In the genomic region with DNA sequence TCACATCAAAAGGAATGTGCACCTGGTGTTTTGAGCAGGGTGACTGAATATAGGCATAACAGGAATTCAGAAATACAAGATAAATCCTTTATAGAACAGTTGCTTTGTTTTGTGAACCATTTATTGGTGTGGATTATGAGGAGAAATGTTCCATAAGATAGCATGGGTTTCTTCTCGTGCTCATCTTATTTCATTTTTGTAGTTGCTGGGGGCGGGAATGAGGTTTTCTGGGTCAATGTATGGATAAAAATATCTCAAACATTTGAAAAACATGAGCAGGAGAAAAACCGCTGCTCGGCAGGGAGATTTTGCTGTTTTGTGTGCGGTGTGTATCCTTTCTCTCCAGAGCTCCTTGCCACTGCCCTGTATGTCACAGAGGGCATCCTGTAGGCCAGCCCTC, we compare ENCODE assay signal across 23 mouse cellular contexts.
DNase-seq lines count a peak whose midpoint lies in the region; ATAC-seq and TF ChIP-seq lines count a peak whose summit lies in the region.
"Had no signal": no experiment of that assay in that cellular context is flagged by ENCODE, and none has a peak within 500 bp of the region (broad histone marks: within the 10 kb centered on the region; RNA-seq: fewer than 3 reads in every experiment).

No protein-coding gene starts in this region.

- no peaks in the 10 kb centered on the region for H3K27me3 ChIP-seq in hindbrain, postnatal 0 days (ENCODE audit: insufficient read depth, low read length)
- H3K27me3 ChIP-seq in hindbrain, embryonic 12.5 days = no peaks in the 10 kb centered on the region
- H3K27me3 ChIP-seq in heart, embryonic 12.5 days (replicated peaks) = no peaks in the 10 kb centered on the region
- H3K27me3 ChIP-seq: embryonic facial prominence, embryonic 13.5 days; embryonic facial prominence, embryonic 15.5 days; forebrain, embryonic 12.5 days had no signal

- no peak overlapping the region for H3K9ac ChIP-seq in hindbrain, postnatal 0 days (replicated peaks; ENCODE audit: low read length)
- no peak overlapping the region for H3K9ac ChIP-seq in hindbrain, embryonic 12.5 days
- no peak overlapping the region for H3K9ac ChIP-seq in heart, embryonic 12.5 days
- H3K9ac ChIP-seq: embryonic facial prominence, embryonic 13.5 days; embryonic facial prominence, embryonic 15.5 days; forebrain, embryonic 12.5 days had no signal

- H3K4me2 ChIP-seq in hindbrain, postnatal 0 days (ENCODE audit: low read depth, low read length) = no peak overlapping the region
- H3K4me2 ChIP-seq in hindbrain, embryonic 12.5 days (replicated peaks) = no peak overlapping the region
- no peak overlapping the region for H3K4me2 ChIP-seq in heart, embryonic 12.5 days
- H3K4me2 ChIP-seq: embryonic facial prominence, embryonic 13.5 days; embryonic facial prominence, embryonic 15.5 days; forebrain, embryonic 12.5 days had no signal

- TF ChIP-seq POLR2A in cortical plate, adult 2 months (IDR thresholded peaks at IDR 0.05; ENCODE audit: extremely low read depth, insufficient read depth, low read length) = no peak

- H3K36me3 ChIP-seq in hindbrain, postnatal 0 days (ENCODE audit: insufficient read depth, low read length) = 0 out of 2 replicates have a peak, but pooled peaks cover 3% of the 10 kb centered on the region
- no peaks in the 10 kb centered on the region for H3K36me3 ChIP-seq in hindbrain, embryonic 12.5 days
- H3K36me3 ChIP-seq in heart, embryonic 12.5 days = no peaks in the 10 kb centered on the region
- H3K36me3 ChIP-seq: embryonic facial prominence, embryonic 13.5 days; embryonic facial prominence, embryonic 15.5 days; forebrain, embryonic 10.5 days; forebrain, embryonic 12.5 days had no signal

- H3K4me1 ChIP-seq in hindbrain, postnatal 0 days (ENCODE audit: insufficient read depth, low read length) = no peaks in the 10 kb centered on the region
- no peaks in the 10 kb centered on the region for H3K4me1 ChIP-seq in hindbrain, embryonic 12.5 days
- peaks cover 8% of the 10 kb centered on the region for H3K4me1 ChIP-seq in cortical plate, adult 2 months (ENCODE audit: control insufficient read depth, insufficient read depth, low read length)
- H3K4me1 ChIP-seq in heart, embryonic 12.5 days (replicated peaks) = no peaks in the 10 kb centered on the region
- H3K4me1 ChIP-seq: embryonic facial prominence, embryonic 13.5 days; embryonic facial prominence, embryonic 15.5 days; forebrain, embryonic 10.5 days; forebrain, embryonic 12.5 days had no signal

- no peak for TF ChIP-seq CTCF in hindbrain, postnatal 0 days (IDR thresholded peaks at IDR 0.05; ENCODE audit: low read depth)
- TF ChIP-seq CTCF in cortical plate, adult 2 months (IDR thresholded peaks at IDR 0.05; ENCODE audit: extremely low read depth, insufficient read depth, low read length) = no peak

- H3K27ac ChIP-seq in hindbrain, postnatal 0 days = 0 out of 2 replicates have a peak overlapping the region, but pooled peaks have one; percentile 36
- no peak overlapping the region for H3K27ac ChIP-seq in hindbrain, embryonic 12.5 days
- H3K27ac ChIP-seq in cortical plate, adult 2 months (ENCODE audit: insufficient read depth, low read length) = peak overlapping the region; percentile 89
- no peak overlapping the region for H3K27ac ChIP-seq in heart, embryonic 12.5 days (ENCODE audit: poor library complexity, severe bottlenecking)
- H3K27ac ChIP-seq: embryonic facial prominence, embryonic 13.5 days; embryonic facial prominence, embryonic 15.5 days; forebrain, embryonic 10.5 days; forebrain, embryonic 12.5 days had no signal

- H3K9me3 ChIP-seq in hindbrain, postnatal 0 days (ENCODE audit: low read length) = no peaks in the 10 kb centered on the region
- H3K9me3 ChIP-seq in hindbrain, embryonic 12.5 days (replicated peaks) = no peaks in the 10 kb centered on the region
- H3K9me3 ChIP-seq in heart, embryonic 12.5 days (replicated peaks) = no peaks in the 10 kb centered on the region
- H3K9me3 ChIP-seq: embryonic facial prominence, embryonic 13.5 days; embryonic facial prominence, embryonic 15.5 days; forebrain, embryonic 10.5 days; forebrain, embryonic 12.5 days had no signal

- no peak for DNase-seq in hindbrain, postnatal 0 days (ENCODE audit: low spot score)
- peak; percentile 42 for DNase-seq in right cerebral cortex, adult 18-20 months
- DNase-seq in right cerebral cortex, postnatal 10 days (ENCODE audit: low spot score in 2 of 2) = no peak
- no peak for DNase-seq in kidney, adult 9 months
- DNase-seq: adrenal gland, adult 2 months; adrenal gland, postnatal 10 days; adrenal gland, postnatal 25 days; cerebellum, adult 11-12 months; cerebellum, adult 2 months; cerebellum, adult 9-10 months; cerebellum, postnatal 10 days; cerebellum, postnatal 25 days; embryo, embryonic 11 days had no signal

- ATAC-seq in hindbrain, postnatal 0 days = no peak
- no peak for ATAC-seq in hindbrain, embryonic 12.5 days (ENCODE audit: low FRiP score)
- ATAC-seq in heart, embryonic 12.5 days (ENCODE audit: insufficient number of reproducible peaks, low FRiP score) = no peak
- ATAC-seq: forebrain, embryonic 14.5 days; forebrain, embryonic 16.5 days had no signal

- no peak overlapping the region for H3K4me3 ChIP-seq in hindbrain, postnatal 0 days (ENCODE audit: low read length)
- no peak overlapping the region for H3K4me3 ChIP-seq in hindbrain, embryonic 12.5 days
- no peak overlapping the region for H3K4me3 ChIP-seq in cortical plate, adult 2 months (ENCODE audit: insufficient read depth, low read length)
- H3K4me3 ChIP-seq in heart, embryonic 12.5 days = no peak overlapping the region
- H3K4me3 ChIP-seq: embryonic facial prominence, embryonic 13.5 days; embryonic facial prominence, embryonic 15.5 days; erythroblast, embryonic 14.5 days; forebrain, embryonic 10.5 days; forebrain, embryonic 12.5 days had no signal

- 87% methylated on average over 5 of the region's 5 CpGs for WGBS in hindbrain, postnatal 0 days
- WGBS in hindbrain, embryonic 12.5 days = 72% methylated on average over 5 of the region's 5 CpGs
- 88% methylated on average over 5 of the region's 5 CpGs for WGBS in heart, embryonic 12.5 days

Comparison
In these comparisons a context has a peak if more than half of its experiments do, and no peak if none do; other contexts are left out.
1. H3K27ac ChIP-seq: peak in hindbrain, postnatal 0 days (single experiment) and cortical plate, adult 2 months (single experiment); none in hindbrain, embryonic 12.5 days (single experiment) and heart, embryonic 12.5 days (single experiment).